Mouse (Mus musculus) fibroblast of lung, adult 2 months (primary cell): ENCODE results near the gene Trim29.

Experiments used
- DNase-seq: peaks from one replicate; pipeline ENCODE4 v3.0.0-alpha.2; 2011; ENCODE audit warnings: low read depth

Trim29 gene

DNA sequence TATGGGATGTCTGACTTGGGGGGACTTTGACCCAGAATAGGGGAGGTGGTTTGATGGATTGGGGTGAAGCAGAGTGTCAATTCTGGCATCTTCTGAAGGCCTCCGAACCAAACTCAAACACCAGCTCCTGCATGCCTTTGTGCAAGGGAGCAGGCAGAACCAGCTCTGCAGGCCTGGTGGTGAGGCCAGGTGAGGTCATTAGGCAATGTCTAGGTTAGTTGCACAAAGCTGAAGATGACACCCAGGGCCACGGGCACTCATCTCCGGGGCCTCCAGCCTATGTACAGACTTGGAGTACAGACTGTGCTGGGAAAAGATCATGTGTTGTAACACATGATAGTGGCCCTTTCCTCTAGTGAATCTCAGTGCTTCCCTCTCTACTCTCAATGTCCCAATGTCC lies 3.2 kb downstream of the Trim29 start:
- no peak for DNase-seq

DNA sequence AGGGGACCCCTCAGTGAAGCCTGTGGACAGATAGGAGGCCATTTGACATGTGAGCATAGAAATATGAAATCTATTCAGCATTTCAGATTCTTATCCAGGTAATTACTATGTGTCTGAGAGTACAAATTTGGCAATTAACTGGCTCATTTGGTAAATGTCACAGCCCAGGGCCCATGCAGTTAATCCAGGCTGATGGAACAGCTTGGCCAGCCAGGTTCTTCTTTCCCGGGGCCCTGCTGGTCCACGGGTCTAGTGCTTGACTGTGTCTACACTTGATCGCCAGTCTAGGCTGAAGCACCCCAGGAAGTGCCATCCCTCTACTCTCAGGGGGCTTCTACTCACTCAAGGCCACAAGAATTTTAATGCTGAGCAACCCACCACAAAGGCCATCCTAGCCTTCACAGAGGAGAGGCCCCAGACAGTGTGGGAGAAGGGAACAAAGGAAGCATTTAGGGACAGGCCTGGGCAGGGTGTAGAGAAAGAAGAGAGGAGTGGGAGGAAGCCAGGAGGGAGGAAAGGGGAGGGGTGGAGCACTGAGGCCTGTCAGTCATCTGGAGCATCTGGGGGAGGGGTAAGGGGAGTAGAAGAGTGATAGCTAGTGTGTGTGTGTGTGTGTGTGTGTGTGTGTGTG lies 4.8 kb downstream of the Trim29 start:
- DNase-seq = no peak

- no peak for DNase-seq
These were observed 5.8 kb downstream of the Trim29 start for GRCm38 (mm10) chr9:43316466-43316865.

DNA sequence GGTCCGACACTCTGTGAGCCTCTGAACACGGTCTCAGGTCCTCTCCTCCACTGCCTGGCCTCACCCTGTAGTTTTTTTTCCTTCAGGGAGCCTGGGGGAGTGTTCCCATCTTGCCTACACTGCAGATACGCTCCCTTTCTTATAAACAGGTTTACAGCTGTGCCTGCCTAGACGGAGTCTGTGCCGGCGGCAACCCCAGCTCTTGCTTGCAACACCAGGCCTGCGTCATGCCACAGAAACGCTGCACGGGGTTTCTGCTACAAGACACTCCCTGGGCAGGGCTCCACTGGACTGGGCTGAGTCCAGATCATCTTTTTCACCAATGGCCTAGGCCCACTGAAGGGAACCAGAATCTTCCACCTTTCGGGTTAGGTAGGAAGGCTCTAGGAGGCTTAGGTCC lies 8.0 kb downstream of the Trim29 start:
- peak; percentile 83 for DNase-seq

GRCm38 (mm10) chr9:43321951-43322350 lies 11.3 kb downstream of the Trim29 start:
- no peak for DNase-seq

DNA sequence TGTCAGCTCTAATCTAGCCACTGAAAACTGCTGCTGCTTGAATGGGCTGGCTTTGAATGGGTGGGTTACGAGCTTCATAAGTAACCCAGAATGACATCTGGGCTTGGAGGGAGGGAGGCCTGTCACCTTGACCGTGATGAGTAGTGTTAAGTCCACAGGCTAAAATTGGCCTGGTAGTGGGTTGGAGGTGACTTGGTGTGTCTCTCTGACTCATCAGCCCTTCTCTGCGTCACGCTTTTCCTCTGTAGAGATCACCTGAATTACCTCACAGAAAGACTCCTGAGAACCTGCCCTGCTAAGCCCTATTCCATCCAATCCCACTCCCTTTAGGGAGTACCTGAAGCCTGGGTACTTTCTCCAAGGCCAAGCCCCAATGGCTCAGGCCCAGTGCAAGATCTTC lies 12.0 kb downstream of the Trim29 start:
- no peak for DNase-seq

GRCm38 (mm10) chr9:43325486-43325885 lies 14.8 kb downstream of the Trim29 start:
- no peak for DNase-seq

GRCm38 (mm10) chr9:43326015-43326631 lies 15.5 kb downstream of the Trim29 start:
- DNase-seq = no peak

DNA sequence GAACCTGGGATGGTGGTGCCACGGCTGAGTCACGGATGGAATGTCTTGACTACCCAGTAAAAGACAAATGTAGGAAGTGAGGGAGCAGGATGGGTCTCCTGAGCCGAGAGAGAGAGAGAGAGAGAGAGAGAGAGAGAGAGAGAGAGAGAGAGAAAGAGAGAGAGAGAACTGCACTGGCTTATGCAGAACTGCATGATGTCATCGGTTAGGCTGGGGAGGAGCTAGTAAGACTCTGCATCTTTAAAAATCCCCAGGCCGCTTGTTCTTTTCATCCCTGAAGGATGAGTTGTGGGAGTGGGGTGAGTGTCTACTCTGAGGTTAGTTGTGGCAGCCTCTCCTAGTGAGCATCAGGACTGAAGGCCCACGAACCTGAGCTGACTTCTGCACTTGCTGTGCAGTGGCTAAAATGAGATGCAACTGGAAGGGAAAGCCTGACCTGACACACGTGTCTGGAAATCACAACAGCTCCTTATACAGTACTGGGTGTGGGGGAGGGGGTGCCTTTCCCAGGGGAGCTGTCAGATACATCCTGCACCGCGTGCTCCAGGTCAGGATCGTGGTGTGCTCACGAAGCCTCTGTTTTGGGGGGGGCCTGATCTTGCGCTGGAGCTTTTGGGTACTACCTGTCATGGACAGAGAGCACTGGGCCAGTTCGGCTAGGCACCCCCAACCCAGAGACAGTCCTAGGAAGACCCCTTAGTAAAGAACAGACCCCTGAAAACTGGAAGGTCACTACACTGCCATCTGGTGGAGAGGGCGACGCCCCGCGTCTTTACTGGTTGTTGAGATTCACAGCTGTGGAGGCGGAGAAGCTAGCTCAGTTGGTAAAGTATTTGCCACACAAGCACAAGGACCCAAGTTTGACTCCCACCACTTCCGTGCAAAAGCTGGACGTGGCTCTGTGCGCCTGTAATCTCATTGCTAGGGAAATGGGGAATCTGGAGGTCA lies 16.8 kb downstream of the Trim29 start:
- no peak for DNase-seq

GRCm38 (mm10) chr9:43330426-43330825 lies 19.8 kb downstream of the Trim29 start:
- DNase-seq = no peak

GRCm38 (mm10) chr9:43331476-43332471 lies 21.1 kb downstream of the Trim29 start:
- peak; percentile 87 for DNase-seq

DNA sequence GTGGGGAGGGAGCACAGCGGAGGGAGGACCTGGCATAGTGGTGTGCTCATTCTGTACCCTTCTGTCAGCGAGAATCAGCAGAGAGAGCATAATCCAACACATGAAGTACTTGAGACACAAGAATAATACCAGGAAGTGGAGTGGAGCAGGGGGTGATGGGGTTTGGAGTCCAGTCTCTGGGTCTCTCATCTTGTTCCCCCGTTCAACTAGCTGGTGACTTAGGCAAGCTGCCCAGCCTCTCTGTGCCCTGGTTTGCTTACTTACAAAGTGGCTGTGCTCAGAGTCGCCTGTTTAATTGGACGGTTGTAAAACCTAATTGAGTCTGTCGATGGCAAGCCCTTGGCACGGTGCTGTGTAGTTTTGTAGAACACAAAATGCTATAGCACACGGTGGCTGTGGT lies 23.8 kb downstream of the Trim29 start:
- no peak for DNase-seq

DNA sequence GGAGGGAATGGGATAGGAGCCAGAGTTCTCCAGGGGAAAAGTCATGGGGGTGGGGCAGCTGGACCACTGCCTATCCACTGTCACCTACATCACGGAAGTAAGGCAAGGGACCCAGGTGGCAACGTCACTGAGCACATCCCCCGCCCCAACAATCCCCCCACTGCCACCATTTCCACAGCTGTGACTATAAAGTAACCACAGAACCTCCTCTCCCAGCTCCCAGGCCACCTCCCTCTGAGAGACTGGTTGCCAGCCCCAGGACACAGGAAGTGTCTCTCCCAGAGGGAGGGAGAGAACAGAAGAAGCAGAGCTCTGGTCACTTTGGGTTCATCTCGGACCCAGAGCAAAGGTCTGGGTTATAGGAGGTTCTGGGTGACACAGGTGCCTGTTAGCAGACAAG lies 27.0 kb downstream of the Trim29 start:
- no peak for DNase-seq

DNA sequence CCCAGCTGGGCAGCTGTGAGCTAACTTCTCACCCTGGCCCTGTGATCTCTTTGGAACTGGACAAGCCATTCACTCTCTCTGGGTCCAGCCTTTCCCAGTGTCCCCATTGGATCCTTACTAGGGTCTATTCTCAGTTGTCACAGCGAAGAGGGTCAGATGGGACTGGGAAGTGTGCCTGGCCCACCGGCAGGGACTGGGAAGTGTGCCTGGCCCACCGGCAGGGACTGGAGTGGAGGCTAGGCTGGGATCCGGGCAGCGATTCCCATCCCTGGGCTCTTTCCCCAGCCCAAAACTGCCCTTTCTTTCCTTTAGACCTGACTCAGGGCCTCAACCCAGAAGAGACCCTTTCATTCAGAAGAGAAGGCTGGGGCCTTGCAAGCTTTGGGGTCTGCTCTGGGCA lies 27.4 kb downstream of the Trim29 start:
- no peak for DNase-seq

DNA sequence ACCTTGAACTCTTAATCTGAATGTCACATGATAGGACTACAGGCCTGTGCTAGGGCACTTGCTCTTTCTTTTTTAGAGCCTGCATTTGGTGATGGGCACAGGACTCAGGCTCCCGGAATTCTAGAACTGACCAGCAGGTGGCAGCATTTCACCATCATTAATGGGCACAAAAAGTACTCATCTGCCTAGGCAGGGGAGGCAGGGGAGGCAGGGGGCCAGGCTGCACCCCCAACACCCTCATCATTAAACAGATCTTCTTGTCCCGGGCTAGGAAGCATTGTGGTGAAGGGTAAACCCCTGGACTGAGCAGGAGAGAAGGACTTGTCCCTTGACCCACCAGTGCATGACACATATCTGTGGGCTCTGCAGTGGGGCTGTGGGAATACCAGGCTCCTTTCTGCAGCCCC lies 29.0 kb downstream of the Trim29 start:
- DNase-seq = no peak

DNA sequence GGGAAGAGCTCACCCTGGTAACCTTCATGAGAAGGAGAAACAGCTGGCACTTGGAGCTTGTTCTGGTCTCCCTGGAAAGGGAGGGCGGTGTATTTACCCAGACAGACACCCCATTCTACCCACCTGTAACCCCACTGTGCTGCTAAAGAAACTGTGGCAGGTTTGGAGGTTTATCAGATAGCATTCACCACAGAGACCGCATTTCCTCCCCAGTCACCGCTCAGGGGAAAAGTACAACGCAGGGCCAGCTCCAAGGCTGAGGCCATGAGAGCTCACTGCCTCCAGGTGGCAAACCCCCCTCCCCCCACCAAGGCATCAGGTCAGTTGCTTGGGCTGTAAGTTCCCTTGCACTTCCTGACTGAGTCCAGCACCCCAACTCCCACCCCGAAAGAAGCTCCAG lies 39.4 kb downstream of the Trim29 start:
- DNase-seq = no peak

- DNase-seq = no peak
These were observed 40.4 kb downstream of the Trim29 start for GRCm38 (mm10) chr9:43351015-43351414.

- DNase-seq = no peak
These were observed 46.4 kb downstream of the Trim29 start for GRCm38 (mm10) chr9:43357011-43357410.

GRCm38 (mm10) chr9:43358591-43359323 lies 48.1 kb downstream of the Trim29 start:
- DNase-seq = no peak

- no peak for DNase-seq
These were observed 58.1 kb downstream of the Trim29 start for GRCm38 (mm10) chr9:43368781-43369180.

DNA sequence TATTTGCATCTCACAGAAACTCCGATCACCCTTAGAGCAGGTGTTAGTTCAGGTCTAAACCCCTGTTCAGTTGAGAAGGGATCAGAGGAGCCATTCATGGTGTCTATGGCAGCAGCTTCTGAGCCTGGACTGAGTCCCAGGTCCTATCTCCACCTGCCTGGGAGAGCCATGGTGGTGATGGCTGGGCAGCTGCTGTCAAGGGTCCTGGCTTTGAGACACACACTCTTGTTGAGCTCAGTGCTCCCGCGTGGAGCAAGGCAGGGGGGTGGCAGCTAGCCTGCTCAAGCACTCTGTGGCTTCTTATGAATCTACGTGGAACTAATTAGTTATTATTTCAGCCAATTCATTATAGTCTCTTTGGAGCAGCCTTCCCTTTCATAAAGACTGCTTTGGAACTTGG lies 73.2 kb downstream of the Trim29 start:
- no peak for DNase-seq
